Mouse (Mus musculus): ENCODE measurements around the gene Dctn2.
"Not testable (repeated sequence)": the region's sequence is repeated elsewhere in the genome, so short reads cannot be mapped to it uniquely, and the experiment has no call there.

The Dctn2 gene

DNA sequence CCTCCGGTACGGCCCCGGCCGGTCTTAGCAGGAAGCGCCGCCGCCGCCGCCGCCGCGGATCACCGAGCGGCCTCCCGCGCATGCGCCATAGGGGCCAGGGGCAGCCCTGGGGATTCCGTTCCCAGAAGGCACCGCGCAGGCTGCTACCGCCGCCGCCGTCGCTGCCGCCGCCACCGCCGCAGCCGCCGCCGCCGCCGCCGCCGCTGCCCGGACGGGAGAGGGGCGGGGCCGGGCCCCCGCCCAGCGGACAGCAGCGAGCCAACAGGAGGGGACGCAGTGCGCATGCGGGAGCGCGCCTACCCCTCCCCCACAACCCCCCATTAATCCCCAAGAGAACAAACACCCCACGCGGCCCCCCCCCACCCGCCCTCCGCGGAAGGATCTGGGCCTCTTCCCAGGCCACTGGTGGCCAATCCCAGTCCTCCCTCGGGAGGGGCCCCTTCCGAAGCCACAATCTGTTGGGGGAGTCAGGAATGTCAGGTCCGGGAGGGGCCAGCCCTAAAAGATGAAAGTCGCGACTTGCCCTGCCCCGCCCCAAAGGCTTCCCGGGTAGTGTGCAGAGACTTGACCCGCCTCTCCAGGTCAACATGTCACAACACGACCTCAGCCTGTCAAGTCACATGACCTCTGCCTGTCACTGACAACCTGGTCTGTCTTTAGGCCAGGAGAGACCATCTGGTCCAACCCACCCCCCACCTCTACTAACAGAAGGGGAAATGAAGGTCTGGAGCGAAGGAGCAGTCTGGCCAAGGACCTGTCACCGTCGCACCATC, 22.8 kb downstream of the Dctn2 start, which contains the start of gene Mbd6:
Mbd6 (minus strand) TSS at position 219 of the 773 bp plus-strand sequence.
- DNase-seq (ENCODE audit: extremely low read depth, low read depth, low spot score) = no peak

DNA sequence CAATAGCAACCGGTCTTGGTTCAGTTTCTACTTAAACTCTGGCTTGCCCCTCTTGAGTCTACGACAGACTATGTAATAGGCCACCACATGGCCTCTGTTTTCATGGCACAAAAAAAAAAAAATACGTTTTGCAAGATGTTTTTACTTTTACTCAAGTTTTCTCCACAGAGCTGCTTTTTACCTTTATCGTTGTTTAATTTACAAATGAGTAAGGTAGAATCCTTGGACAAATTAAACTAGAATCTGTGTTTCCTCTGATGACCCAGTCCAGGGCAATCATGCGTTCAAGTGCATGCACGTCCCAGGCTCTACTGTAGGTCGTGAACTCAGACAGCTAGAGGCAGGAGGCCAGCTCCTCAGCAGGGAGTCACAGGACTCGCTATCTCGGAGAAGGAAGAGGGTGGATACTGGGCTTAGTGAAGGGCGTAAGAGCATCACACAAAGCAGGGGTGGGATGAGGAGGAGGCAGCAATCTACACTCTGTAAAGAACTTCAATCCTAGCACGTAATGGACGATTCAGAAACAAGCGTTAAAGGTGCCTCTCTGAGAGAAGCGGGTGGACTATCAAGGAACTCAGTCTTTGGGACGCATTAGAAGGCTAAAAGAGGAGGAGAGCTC, 23.5 kb downstream of the Dctn2 start:
- no peak for DNase-seq (ENCODE audit: extremely low read depth, low read depth, low spot score)

DNA sequence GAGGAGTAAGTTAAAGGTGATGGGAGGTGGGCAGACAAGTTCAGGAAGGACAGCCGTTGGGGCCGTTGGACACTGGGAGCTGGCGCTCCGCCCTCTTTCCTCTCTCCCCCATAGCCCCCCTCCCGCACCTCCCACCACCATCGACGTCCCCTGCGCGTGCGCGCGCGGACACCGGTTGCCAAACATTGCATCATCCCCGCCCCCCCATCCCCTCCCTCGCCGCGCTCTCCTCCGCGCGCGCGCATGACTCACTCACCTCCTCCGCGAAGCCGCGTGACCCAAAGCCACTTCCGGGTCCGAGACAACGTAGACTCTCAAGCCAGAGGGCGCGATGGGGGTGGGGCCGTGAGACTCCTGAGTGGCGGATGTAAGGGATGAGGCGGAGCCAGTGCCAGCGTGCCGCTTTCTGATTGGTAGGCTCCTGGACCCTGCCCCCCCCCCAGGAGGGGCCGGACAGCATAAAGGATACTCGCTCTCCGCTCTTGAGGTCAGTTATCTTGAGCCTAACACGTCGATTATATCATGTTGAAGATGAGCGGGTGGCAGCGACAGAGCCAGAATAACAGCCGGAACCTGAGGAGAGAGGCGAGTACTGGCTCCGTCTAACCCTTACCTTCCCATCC, 24.2 kb downstream of the Dctn2 start:
- DNase-seq (ENCODE audit: extremely low read depth, low read depth, low spot score) = peak; percentile 94

DNA sequence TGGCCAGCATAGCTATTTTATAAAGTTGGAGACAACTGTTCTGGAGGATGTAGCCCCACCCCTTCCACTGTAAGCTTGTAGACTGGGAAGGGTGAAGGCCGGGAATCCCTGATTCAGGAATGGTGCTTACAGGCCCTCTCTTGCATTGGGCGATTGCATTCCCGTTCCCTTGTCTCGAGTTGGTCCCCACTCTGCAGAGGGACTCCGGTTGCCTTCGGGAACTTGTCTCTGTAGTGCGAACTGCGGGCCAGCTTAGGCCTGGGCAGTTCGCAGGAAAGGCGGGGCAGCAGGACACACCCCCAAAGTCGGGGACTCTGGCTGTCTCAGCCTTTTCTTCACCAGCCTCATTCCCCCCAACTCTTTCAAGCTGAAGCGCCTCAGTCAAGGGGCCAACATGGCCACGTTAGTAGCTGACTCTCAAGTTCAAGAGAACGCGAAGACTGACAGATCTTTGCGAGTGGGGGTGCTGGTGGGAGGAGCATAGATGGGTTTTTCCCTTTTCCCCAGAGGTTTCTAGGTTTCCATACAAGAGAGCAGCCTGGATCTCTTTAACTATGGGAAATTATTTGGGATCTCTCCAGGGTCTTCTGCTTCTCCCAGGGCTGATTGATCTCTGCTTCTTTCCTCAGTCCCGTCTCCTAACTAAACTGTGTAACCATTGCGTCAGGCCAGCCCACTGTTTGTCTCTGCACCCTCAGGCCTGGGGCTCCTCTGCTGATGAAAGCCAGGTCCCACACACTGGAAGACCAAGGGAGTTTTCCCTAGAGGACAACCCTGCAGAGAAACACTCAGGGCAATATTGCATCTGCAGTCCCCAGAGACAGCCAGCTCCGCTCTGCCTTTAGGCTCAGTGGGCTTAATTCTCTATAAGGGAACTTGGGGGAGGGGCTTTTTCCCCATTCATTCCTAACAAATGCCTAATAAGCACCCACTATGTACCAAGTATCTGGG, 25.0 kb downstream of the Dctn2 start:
- DNase-seq (ENCODE audit: extremely low read depth, low read depth, low spot score) = no peak

DNA sequence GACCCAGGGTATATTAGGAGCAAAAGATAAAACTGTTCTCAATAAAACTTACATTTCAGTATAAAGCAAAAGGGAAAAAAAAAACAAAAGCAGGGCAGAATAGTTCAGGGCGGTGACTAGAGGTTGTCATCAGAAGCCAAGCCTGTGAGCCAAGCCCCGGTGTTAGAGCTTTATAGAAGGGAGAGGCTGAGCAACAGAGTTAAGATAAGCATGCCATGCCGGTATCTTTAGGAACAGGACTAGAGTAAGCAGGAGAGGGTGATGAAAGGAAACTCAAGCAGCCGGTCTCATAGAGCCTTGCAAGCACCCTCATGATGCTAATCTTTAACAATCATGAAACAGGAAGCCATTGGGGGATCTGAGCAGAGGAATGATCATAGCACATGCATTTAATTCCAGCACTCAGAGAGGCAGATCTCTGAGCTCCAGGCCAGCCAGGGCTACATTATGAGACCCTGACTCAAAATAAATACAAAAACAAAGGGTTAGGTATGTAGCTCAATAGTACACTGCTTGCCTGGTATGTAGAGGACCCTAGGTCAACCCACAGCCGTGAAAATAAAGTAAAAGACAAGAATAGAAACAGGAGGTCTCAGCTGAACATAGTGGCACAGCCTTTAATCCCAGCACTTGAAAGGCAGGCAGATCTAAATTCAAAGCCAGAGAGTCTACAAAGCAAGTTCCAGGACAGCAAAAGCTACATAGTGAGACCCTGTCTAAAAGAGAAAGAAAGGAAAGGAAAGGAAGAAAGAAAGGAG, 25.9 kb downstream of the Dctn2 start:
- no peak for DNase-seq (ENCODE audit: extremely low read depth, low read depth, low spot score)

DNA sequence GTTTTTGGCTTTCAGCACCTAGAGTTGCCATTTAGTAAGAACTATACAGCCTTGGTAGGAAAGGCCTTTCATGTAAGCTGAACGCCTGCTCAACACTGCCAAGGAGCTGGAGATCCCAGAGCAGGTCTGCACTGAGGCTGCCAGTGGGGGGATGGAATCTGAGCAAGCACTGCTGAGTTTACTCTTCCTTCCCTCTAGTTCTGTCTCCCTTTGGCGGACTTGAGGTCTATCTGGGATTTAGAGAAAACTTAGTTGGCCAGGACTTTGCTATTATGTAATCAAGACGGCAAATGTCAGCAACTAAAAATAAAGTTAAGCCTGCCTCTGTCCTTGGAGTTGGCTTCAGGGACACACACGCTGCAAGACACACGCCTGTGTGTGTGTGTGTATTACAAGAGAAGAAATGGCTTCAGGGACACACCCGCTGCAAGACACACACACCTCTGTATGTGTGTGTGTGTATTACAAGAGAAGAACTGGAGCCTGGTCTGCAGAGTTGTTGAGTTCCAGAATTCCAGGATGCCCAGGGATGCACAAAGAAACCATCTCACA, 26.9 kb downstream of the Dctn2 start:
- DNase-seq (ENCODE audit: extremely low read depth, low read depth, low spot score) = no peak

DNA sequence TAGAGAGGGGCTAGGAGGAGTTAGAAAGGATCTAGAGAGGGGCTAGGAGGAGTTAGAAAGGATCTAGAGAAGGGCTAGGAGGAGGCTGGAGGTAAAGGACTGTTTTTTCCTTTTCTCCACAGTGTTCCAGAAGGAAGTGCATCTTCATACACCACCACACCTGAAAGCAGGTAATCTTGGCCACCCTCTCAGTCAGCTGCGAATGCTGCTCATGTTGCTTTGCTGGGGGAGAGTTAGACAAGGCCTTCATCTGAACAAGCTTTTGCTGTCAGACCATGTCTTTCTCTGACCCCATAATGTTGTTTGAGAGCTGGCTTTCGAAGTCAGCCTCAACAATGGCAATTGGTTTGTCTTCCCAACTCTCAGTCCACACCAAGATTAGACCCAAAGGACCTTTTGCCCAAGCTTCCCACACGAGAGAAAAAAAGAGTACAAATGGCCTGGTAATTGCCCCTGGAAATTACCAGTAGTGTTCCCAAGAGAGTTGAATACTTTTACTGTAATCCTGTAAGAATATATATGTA, 27.5 kb downstream of the Dctn2 start:
- no peak for DNase-seq (ENCODE audit: extremely low read depth, low read depth, low spot score)

DNA sequence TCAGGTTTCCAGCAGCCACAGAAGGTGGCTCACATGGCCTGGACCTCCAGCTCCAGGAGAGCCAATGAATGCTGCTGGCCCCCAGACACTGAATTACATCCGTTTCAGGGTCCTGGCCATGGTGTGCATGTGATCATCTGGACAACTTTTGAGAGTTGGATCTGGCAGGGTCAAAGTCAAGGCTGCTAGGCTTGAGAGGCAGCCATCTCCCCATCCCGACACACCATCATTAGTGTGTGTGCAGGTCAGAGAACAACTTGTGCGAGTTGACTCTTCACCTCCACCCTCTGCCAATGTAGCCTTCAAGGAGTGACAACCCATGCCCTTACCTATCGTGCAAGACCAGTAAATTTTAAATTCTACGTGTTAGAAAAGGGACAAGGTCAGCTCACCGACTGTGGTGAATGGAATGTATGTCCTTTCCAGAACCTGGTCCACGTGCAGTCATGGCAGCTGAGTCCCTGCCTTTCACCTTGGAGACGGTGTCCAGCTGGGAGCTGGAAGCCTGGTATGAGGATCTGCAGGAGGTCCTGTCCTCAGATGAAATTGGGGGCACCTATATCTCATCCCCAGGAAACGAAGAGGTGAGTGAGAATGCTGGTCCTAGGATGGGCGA, 28.8 kb downstream of the Dctn2 start:
- no peak for DNase-seq (ENCODE audit: extremely low read depth, low read depth, low spot score)

DNA sequence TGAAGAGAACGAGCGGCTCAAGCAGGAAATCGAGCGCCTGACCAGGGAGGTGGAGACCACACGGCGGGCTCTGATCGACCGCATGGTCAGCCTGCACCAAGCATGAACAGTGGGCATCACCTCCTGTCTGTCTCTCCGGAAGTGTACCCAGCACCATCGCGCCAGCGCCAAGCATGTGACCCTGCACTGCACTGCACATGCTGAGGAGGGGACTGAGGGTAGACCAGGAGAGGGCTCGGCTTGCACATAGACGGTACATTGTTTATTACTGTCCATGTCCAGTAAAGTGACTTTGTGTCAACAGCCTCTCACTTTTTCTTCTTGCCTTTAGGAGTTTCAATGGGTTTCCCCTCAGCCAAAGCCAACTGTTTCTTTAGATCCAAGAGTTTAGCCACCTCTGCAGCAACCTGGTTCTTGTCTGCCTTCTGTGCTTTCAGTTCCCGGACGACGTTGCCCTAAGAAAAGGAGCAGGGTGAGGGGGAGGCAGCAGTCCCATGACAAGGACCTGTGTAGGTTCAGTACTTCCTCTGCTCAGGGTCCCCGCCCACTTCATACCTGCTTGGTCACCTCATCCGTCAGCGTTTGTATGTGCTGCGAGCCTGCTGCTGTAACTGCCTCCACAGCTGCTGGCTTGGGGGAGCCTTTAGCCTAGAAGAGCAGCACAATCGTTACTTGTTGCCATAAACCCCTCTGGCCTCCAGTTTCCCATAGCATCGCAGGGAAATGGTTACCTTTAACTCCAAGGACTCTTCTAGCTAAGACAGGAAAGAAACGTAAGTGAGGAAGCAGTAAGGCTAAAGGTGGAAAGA, 30.0 kb downstream of the Dctn2 start:
- DNase-seq (ENCODE audit: extremely low read depth, low read depth, low spot score) = no peak

DNA sequence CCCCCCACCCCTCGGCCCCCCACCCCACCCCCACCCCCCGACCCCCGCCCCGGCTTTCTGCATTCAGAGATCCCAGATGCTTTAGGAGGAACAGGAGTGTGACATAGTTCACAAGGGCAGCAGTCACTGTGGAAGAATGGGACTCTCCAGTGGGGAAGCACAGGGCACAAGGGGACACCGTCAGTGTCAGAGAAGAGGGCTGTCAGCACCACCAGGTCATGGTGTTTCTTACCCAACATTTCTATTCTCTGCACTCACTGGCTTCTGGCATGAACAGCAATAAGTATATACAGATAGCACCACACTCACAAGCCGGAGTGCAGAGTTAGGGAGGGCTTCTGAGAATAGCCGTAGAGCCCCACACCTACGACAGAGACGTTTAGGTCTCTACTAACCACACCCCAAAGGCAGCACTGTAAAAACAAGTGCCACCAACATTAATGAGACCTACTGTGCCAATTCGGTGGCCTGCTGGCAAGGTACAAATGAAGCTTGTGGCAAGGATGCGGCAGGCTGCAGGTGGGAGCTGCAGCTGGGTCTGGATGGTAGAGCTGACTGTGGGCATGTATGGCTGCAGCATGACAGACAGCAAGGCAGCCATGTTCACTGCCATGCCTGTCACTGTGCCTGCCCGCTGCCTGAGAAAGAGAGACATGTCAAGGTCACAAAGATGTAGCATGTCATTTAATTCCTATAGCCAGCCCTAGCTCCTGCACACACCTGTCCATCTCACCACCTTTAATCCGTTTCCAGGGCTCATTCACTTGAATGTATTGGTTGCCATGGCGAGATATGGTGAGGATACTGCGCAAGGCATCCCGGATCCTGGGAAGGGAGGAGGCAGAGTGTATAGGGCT, 31.1 kb downstream of the Dctn2 start:
- no peak for DNase-seq (ENCODE audit: extremely low read depth, low read depth, low spot score)

DNA sequence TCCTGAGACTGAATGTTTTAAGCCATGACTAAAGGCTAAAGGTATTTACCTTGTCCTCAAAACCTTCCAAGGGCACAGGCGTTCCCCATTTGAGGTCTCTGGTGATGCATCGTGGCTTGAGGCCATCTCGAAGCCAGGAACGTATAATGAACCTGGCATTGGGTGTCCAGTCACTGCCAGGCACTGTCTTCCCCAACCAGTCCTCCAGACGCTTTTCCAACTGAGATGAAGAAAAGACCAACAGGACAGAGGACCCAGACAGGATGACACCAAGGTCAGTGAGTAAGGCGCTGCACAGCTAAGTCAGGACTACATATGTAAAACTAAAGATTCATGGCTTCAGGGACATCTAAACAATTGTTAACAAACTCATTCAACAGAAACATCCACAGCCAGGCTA, 34.2 kb downstream of the Dctn2 start:
- no peak for DNase-seq (ENCODE audit: extremely low read depth, low read depth, low spot score)

DNA sequence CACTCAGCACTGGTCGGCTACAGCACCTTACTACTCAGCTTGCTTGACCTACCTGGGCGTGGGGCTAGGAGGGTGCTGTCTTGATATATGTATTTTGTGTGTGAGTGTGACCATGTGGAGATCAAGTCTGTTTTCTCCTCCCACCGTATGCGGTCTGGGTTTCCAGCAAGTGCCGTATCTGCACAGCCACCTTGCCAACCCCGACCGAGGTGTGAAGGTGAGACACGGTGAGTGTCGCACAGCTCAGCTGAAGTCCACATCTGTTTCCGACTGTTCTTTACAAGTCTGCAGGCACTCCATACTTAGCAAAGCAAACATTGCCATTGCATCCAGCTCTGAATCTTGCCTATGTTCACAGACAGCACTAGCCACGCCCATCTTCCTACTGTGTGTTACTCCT, 37.0 kb downstream of the Dctn2 start:
- no peak for DNase-seq (ENCODE audit: extremely low read depth, low read depth, low spot score)

DNA sequence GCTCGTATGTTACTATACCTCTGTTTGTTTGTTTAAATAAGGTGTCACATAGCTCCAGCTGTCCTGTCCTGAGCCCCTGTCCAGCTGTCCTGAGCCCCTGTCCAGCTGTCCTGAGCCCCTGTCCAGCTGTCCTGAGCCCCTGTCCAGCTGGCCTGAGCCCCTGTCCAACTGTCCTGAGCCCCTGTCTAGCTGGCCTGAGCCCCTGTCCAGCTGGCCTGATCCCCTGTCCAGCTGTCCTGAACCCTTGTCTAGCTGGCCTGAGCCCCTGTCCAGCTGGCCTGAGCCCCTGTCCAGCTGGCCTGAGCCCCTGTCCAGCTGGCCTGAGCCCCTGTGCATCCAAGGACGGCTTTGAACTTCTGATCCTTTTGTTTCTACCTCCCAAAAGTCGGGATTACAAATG, 43.0 kb downstream of the Dctn2 start:
- not testable (repeated sequence) for DNase-seq (ENCODE audit: extremely low read depth, low read depth, low spot score)

DNA sequence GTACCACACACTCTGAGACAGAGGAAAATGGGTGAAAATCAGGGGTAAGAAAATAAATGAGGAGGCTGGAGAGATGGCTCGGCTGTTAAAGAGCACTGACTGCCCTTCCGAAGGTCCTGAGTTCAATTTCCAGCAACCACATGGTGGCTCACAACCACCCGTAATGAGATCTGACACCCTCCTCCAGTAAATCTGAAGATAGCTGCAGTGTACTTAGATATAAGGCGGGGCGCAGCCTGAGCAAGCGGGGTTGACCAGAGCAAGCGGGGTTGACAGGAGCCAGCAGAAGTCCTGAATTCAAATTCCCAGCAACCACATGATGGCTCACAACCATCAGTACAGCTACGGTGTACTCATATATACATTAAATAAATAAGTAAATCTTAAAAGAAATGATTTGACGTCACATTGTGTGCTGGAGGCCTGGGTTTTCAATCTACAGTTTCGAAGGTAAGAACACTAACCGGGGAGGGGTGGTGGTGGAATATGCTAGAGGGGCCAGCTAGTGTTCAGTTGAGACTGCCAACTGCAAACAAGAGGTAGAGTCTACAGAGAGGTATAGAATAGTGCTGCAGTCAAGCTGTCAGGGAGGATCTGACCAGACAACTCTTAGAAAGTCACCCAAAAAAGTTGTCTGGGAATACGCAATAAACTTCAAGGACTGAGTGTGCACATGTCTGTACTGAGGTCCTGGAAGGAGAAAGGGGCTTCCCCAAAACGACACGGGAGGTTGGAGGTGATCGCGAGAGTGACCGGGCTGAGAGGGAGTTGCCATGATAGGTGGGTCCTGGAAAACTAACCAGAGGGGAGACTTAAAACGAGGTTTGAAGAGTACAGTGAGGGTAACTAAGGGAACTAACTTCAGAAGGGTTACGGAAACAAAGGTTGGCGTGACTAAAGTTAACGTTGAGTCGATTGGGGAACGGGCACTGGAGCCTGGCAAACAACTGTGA, 44.6 kb downstream of the Dctn2 start:
- DNase-seq (ENCODE audit: extremely low read depth, low read depth, low spot score) = no peak

DNA sequence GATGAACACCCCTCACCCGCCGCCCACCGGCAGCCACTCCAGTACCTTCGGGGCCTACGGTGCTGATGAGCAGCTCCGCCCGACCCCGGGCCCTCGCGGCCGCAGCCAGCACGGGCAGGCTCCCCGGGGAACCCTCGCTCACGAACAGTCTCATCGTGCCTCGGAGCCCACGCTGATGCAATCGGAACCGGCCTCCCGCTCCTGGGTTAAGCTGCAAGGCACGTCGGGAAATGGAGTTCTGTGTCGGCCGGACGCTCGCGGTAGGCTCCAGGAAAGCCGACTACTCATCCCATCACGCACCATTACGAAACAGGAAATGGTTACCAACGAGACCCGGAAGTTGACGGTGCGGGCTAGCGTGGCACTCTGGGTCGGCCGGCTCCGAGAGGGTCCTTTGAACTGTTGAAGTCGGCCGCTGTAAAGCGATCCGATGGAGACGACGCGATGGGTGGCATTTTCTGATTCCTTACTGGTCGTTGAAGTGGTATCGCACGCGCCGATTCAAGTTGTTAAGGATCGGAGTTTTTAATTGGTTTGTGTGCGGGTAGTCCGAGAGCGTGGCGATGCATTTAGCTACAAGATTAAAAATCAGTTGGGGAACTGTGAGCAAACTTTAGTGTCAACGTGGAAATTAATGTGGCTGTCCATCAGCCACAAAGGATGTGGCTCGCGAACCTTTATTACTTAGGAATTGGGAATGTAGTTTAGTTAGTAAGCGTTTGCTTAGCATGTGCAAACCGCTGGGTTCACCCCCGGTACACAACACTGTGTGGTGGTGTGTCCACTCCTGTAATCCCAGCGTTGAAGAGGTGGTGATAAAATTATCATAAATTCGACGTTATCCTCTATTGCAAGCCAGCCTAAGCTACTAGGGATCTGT, 45.5 kb downstream of the Dctn2 start, which contains the start of gene Mars:
Mars (minus strand) TSS at position 311 of the 880 bp plus-strand sequence.
- DNase-seq (ENCODE audit: extremely low read depth, low read depth, low spot score) = no peak

DNA sequence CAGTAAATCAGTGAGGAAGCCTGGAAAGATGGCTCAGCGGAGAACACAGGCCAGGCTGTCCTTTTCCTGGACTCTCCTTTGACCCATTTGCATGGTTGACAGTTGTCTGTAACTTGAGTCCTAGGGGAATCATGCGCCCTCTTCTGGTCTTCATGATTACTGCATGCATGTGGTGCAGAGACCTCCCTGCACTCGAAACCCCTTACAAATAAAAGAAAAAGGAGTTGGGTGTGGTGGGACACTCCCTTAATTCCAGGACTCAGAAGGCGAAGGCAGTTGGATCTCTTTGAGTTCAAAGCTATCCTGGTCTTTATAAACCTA, 46.1 kb downstream of the Dctn2 start:
- DNase-seq (ENCODE audit: extremely low read depth, low read depth, low spot score) = no peak

All from fat pad, adult 2 months (tissue).